Mouse (Mus musculus): Measurements from ENCODE around the gene Timd2.
"Not testable (repeated sequence)": the region's sequence is repeated elsewhere in the genome, so short reads cannot be mapped to it uniquely, and the experiment has no call there.

The Timd2 gene

GRCm38 (mm10) chr11:46663215-46663614, 43.6 kb downstream of the Timd2 start:
- DNase-seq = no peak

- no peak for DNase-seq
Observed at GRCm38 (mm10) chr11:46652476-46652875, 54.4 kb downstream of the Timd2 start.

GRCm38 (mm10) chr11:46649655-46650054, 57.2 kb downstream of the Timd2 start:
- not testable (repeated sequence) for DNase-seq

GRCm38 (mm10) chr11:46644824-46645223, 62.0 kb downstream of the Timd2 start:
- no peak for DNase-seq

GRCm38 (mm10) chr11:46636568-46636967, 70.3 kb downstream of the Timd2 start:
- no peak for DNase-seq

GRCm38 (mm10) chr11:46635516-46635915, 71.3 kb downstream of the Timd2 start:
- DNase-seq = not testable (repeated sequence)

- DNase-seq = peak; percentile 57 to 63
Observed at GRCm38 (mm10) chr11:46631635-46632034, 75.2 kb downstream of the Timd2 start.

- no peak for DNase-seq
Observed at GRCm38 (mm10) chr11:46629211-46629795, 77.6 kb downstream of the Timd2 start, which contains the start of gene Dppa1. TSS of gene Dppa1 (minus strand) at chr11:46629261.

GRCm38 (mm10) chr11:46620414-46621168, 86.3 kb downstream of the Timd2 start:
- DNase-seq = no peak

GRCm38 (mm10) chr11:46619929-46620328, 86.9 kb downstream of the Timd2 start:
- DNase-seq = no peak
